Mouse (Mus musculus) hindbrain, postnatal 0 days (tissue): Measurements from ENCODE around the gene E4f1. TPM values are rescaled to one million over a fixed set of nuclear protein-coding genes. Genes with fewer than 3 reads are reported as not detected.
A peak's percentile ranks its signal among the peaks of the same experiment; 100 is the strongest.

Experiments used
- ATAC-seq: fragments of 200-750 bp; cut with Nextera tagmentation; 2 replicates; pipeline ENCODE4 v1.8.0; 2017; ENCODE audit warnings: mild to moderate bottlenecking, moderate TSS enrichment, moderate library complexity
- DNase-seq: peaks from one replicate; pipeline ENCODE4 v3.0.0-alpha.2; 2015; ENCODE audit warnings: low spot score
- H3K27ac ChIP-seq: fragments of 300-500 bp; sonication (generic); 2 replicates; pipeline ENCODE4 v1.5.1; 2014; ENCODE audit warnings: mild to moderate bottlenecking
- H3K27me3 ChIP-seq: fragments of 300-500 bp; sonication (generic); 2 replicates; pipeline ENCODE4 v1.6.1; 2014; ENCODE audit warnings: low read length, mixed read lengths; ENCODE audit not compliant: insufficient read depth
- H3K36me3 ChIP-seq: fragments of 300-500 bp; sonication (generic); 2 replicates; pipeline ENCODE4 v1.6.1; 2014; ENCODE audit warnings: low read length, mixed read lengths; ENCODE audit not compliant: insufficient read depth
- H3K4me1 ChIP-seq: fragments of 300-500 bp; sonication (generic); 2 replicates; pipeline ENCODE4 v1.6.1; 2014; ENCODE audit warnings: antibody characterized with exemption, low read length, mixed read lengths; ENCODE audit not compliant: insufficient read depth
- H3K4me2 ChIP-seq: fragments of 300-500 bp; sonication (generic); 2 replicates; pipeline ENCODE4 v1.6.1; 2014; ENCODE audit warnings: low read depth, mild to moderate bottlenecking, low read length, moderate library complexity, mixed read lengths
- H3K4me3 ChIP-seq: fragments of 300-500 bp; sonication (generic); 2 replicates; pipeline ENCODE4 v1.5.1; 2014; ENCODE audit warnings: low read length
- H3K9ac ChIP-seq: fragments of 300-500 bp; sonication (generic); replicated peaks from 2 replicates; pipeline ENCODE4 v1.6.1; 2014; ENCODE audit warnings: mild to moderate bottlenecking, low read length, moderate library complexity, mixed read lengths
- H3K9me3 ChIP-seq: fragments of 300-500 bp; sonication (generic); 2 replicates; pipeline ENCODE4 v1.6.1; 2016; ENCODE audit warnings: low read length, mixed read lengths
- CTCF ChIP-seq: IDR thresholded peaks from 2 replicates; pipeline ENCODE4 v1.5.1; 2016; ENCODE audit warnings: antibody characterized with exemption, control low read depth, low read depth
- WGBS: fragments of 180-500 bp; shearing (Covaris S2); extraction: QIAGEN DNeasy Blood & Tissue Kit; methylation state at CpG from one replicate; pipeline ENCODE4 v1.1.7; 2014; 5-methylcytosine and 5-hydroxymethylcytosine counted together
- polyA plus RNA-seq: library from polyadenylated mRNA; unstranded; fragments of >200 nt; fragmentation: Nextera tagmentation; extraction: Ambion mirVana; gene quantifications from 2 replicates; pipeline ENCODE4 v1.2.1, GENCODE M21; 2015
- total RNA-seq: library from RNA; depleted of rRNA; stranded (reverse); fragments of >200 nt; gene quantifications from 2 replicates; pipeline ENCODE4 v1.2.3, GENCODE M21; 2014

E4f1 gene
- total and polyA plus RNA-seq, 2 experiments from 2014 or later: 28.0 to 32.4 TPM

DNA sequence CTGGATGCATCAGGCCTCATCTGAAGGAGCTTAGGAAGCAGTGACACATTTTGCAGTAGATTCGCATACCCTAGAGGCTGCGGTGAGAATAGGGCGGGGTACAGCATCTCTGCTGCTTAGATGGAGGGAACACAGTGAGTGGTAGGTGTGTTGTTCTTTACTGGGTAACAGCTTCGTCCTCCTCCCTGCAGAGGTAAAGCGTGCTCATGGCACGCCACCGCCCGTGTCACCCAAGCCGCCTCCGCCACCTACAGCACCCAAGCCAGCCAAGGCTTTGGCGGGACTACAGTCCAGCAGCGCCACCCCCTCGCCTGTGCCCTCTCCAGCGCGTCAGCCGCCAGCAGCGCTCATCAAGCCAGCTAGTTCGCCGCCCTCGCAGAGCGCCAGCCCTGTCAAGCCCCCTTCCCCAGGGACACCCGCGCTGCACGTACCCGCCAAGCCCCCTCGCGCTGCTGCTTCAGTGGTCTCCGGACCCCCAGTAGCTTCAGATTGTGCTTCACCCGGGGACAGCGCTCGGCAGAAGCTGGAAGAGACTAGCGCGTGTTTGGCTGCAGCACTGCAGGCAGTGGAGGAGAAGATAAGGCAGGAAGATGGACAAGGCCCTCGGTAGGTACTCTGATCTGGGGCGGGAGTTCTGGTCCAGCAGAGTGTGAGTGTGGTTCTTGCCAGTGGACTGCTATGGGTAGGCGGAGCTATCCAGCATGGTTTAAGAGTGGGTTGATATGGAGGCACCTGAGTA is 36.4 kb upstream of the E4f1 start:
- DNase-seq (peak; percentile 59), ATAC-seq (peak; percentile 33)
- Histone ChIP-seq H3K36me3 (peaks cover 60% of the 10 kb centered on the region), H3K4me3 (no peak overlapping the region), H3K27me3 (no peaks in the 10 kb centered on the region), H3K9ac (peak overlapping the region; percentile 21; the same call in 1 of the 2 replicates), H3K4me1 (0 out of 2 replicates have a peak, but pooled peaks cover 2% of the 10 kb centered on the region), H3K9me3 (no peaks in the 10 kb centered on the region), H3K27ac (peak overlapping the region; percentile 67), H3K4me2 (0 out of 2 replicates have a peak overlapping the region, but pooled peaks have one; percentile 6)
- no peak for TF ChIP-seq CTCF
- WGBS: 34% methylated on average over 36 of the region's 36 CpGs

DNA sequence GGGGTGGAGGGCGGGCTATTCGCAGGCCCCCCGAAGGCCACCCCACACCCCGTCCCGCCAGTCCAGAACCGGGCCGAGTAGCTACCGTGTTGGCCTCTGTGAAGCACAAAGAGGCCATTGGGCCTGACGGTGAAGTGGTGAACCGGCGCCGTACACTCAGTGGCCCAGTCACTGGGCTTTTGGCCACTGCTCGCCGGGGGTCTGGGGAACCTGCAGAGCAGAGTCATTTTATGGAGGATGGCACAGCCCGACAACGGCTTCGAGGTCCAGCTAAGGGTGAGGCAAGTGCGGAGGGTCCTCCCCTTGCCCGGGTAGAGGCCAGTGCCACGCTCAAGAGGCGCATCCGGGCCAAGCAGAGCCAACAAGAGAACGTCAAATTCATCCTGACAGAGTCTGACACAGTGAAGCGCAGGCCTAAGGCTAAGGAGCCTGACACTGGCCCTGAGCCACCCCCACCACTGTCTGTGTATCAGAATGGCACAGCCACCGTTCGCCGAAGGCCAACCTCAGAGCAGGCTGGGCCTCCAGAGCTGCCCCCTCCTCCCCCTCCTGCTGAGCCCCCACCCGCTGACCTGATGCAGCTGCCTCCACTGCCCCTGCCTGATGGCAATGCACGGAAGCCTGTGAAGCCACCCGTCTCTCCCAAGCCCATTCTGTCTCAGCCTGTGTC is 35.3 kb upstream of the E4f1 start:
- Histone ChIP-seq H3K4me1 (0 out of 2 replicates have a peak, but pooled peaks cover 2% of the 10 kb centered on the region), H3K9ac (peak overlapping the region; percentile 21; the same call in 1 of the 2 replicates), H3K4me3 (no peak overlapping the region), H3K4me2 (no peak overlapping the region), H3K27me3 (no peaks in the 10 kb centered on the region), H3K36me3 (peaks cover 60% of the 10 kb centered on the region), H3K27ac (peak overlapping the region; percentile 67), H3K9me3 (no peaks in the 10 kb centered on the region)
- no peak for ATAC-seq
- no peak for DNase-seq
- TF ChIP-seq CTCF: no peak
- 78% methylated on average over 30 of the region's 30 CpGs for WGBS

DNA sequence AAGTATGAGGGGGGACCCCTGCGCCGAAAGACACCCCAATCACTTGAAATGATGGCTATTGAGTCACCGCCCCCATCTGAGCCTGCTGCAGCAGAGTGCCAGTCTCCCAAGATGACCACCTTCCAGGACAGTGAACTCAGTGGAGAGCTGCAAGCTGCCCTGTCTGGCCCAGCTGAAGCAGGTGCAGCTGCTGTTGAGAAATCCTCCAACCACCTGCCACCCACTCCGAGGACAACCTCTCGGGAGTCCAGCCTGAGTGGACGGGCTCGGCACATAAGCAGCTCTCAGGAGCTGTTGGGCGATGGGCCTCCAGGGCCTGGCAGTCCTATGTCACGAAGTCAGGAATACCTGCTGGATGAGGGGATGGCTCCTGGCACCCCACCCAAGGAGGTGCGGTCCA is 34.0 kb upstream of the E4f1 start:
- ATAC-seq (no peak), DNase-seq (no peak)
- Histone ChIP-seq H3K27me3 (no peaks in the 10 kb centered on the region), H3K9me3 (no peaks in the 10 kb centered on the region), H3K4me2 (no peak overlapping the region), H3K4me1 (0 out of 2 replicates have a peak, but pooled peaks cover 2% of the 10 kb centered on the region), H3K36me3 (peaks cover 60% of the 10 kb centered on the region), H3K27ac (no peak overlapping the region), H3K9ac (no peak overlapping the region), H3K4me3 (no peak overlapping the region)
- TF ChIP-seq CTCF: no peak
- 90% methylated on average over 10 of the region's 10 CpGs for WGBS

DNA sequence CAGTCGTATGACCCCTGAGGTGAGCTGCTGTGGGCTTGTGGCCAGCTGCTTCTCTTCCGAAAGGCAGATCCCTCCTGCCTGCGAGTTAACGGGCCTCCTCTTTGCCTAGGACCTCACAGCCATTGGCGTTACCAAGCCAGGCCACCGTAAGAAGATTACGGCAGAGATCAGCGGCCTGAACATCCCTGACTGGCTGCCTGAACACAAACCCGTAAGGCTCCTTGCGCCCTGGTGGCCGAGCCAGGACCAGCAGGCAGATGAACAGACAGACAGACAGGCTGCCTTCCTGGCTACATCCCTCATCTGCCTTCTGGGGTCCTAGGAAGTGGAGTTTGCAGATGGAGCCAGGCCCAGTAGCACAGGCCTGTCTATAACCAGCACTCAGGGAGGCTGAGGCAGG is 32.1 kb upstream of the E4f1 start:
- Histone ChIP-seq H3K4me3 (no peak overlapping the region), H3K9ac (no peak overlapping the region), H3K27ac (no peak overlapping the region), H3K36me3 (peaks cover 75% of the 10 kb centered on the region), H3K27me3 (no peaks in the 10 kb centered on the region), H3K9me3 (no peaks in the 10 kb centered on the region), H3K4me2 (no peak overlapping the region), H3K4me1 (0 out of 2 replicates have a peak, but pooled peaks cover 2% of the 10 kb centered on the region)
- 42% methylated on average over 11 of the region's 11 CpGs for WGBS
- TF ChIP-seq CTCF: peak; percentile 51
- no peak for DNase-seq
- no peak for ATAC-seq

DNA sequence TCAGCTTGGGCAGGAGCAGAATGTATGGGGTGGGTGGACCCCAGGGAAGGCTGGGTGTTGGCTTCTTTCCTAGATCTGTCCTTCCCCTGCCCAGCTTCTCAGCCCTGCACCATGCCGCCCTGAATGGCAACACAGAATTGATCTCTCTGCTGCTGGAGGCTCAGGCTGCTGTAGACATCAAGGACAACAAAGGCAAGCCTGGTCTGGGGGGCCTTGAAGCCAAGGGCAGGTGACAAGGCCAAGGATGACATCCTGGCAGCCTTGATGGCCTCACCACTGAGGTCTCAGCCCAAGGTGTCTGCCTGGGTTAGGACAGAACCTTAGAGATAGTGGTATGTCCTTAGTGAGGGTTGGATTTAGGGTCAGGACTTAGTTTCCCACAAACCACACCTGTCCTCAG is 25.9 kb upstream of the E4f1 start:
- Histone ChIP-seq H3K27ac (peak overlapping the region; percentile 65; the same call in 1 of the 2 replicates), H3K9me3 (no peaks in the 10 kb centered on the region), H3K4me2 (no peak overlapping the region), H3K9ac (no peak overlapping the region), H3K4me1 (0 out of 2 replicates have a peak, but pooled peaks cover 3% of the 10 kb centered on the region), H3K27me3 (no peaks in the 10 kb centered on the region), H3K4me3 (no peak overlapping the region), H3K36me3 (peaks cover 49% of the 10 kb centered on the region)
- ATAC-seq (no peak), DNase-seq (no peak)
- WGBS: 64% methylated on average over 1 of the region's 1 CpGs
- TF ChIP-seq CTCF: no peak

DNA sequence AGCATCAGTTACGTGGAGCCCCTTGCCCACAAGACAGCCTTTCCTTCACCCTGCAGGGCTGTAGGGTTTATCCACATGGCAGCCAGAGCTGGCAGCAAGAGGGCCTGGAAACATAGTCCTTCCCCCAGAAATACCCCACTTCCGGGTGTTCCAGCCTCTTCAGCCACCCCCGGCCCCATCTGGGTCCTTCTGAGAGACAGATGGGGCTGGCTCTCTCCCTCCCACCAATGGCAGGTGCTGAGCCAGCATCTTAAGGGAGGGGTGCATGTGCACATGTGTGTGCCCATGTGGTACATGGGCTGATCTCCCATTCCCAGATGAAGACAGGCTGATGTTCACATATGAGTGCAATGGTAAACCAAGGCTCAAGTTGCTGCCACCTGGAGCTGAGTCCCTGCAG is 25.3 kb upstream of the E4f1 start:
- peaks cover 43% of the 10 kb centered on the region for H3K36me3 ChIP-seq
- H3K27ac ChIP-seq: peak overlapping the region; percentile 65
- no peak overlapping the region for H3K4me2 ChIP-seq
- DNase-seq (no peak), ATAC-seq (peak; percentile 42; the same call in 1 of the 2 replicates)
- no peak for TF ChIP-seq CTCF
- no peaks in the 10 kb centered on the region for H3K27me3 ChIP-seq
- 0 out of 2 replicates have a peak, but pooled peaks cover 3% of the 10 kb centered on the region for H3K4me1 ChIP-seq
- H3K4me3 ChIP-seq: no peak overlapping the region
- no peak overlapping the region for H3K9ac ChIP-seq
- 50% methylated on average over 3 of the region's 3 CpGs for WGBS
- H3K9me3 ChIP-seq: no peaks in the 10 kb centered on the region
